Mouse (Mus musculus) lung, postnatal 0 days (tissue): Measurements from ENCODE around the gene Olfr201.

Experiments
- CTCF ChIP-seq: IDR thresholded peaks from 2 replicates; pipeline ENCODE4 v1.5.1; 2016; ENCODE audit warnings: antibody characterized with exemption, mild to moderate bottlenecking
- EP300 ChIP-seq: IDR thresholded peaks from 2 replicates; pipeline ENCODE4 v1.6.1; 2016; ENCODE audit warnings: antibody characterized with exemption, mild to moderate bottlenecking, control low read depth

DNA sequence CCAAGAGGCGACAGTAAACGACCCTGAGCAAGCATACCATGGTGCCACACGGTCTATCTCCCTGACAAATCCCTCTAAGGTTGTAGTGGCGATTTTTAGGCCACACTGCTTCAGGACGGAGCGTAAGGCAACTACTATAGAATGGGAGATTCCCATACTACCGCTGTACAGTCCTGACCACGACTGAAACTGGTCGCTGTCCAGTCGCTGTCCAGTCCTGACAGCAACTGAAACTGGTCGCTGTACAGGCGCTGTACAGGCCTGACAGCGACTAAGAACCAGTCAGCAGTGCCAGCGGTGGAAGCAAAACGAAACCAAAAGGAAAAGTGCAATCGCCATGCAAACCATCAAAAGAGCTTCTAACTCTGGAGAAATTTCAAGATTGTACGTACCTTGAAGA, 22.7 kb downstream of the Olfr201 start:
- TF ChIP-seq EP300 (no peak), CTCF (no peak)
